Mouse (Mus musculus) stomach, postnatal 0 days (tissue): Measurements from ENCODE around the gene Esr1.

Experiments used
- CTCF ChIP-seq: IDR thresholded peaks from 2 replicates; pipeline ENCODE4 v1.5.1; 2016; ENCODE audit warnings: antibody characterized with exemption, low read depth, mild to moderate bottlenecking, moderate library complexity
- EP300 ChIP-seq: optimal IDR thresholded peaks from 2 replicates; pipeline ENCODE3; 2016; ENCODE audit warnings: antibody characterized with exemption

DNA sequence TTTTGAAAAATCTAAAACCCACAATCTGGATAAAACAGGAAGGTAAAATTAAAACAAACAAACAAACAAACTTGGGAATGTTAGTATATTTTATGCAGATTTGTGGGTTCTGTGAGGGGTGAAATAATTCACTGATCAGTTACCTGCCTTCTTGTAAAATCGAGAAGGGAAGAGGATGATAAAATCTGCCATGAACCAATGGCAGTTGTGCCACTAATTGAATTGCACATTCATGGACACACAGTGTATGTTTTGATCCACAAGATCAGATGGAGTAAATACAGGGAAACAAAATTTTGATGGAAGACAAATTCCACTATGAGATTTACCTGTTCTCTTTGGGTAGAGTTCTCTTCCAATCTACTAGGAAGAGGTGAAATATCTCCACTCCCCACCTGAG, 418.5 kb downstream of the Esr1 start:
- TF ChIP-seq CTCF (no peak), EP300 (no peak)
